Mouse (Mus musculus) hindbrain, embryonic 10.5 days (tissue): ENCODE data around the gene Spata13. TPM values are rescaled to one million over a fixed set of nuclear protein-coding genes. Genes with fewer than 3 reads are reported as not detected.

Source experiments
- DNase-seq: peaks from one replicate; pipeline ENCODE4 v3.0.0-alpha.2; 2017; ENCODE audit warnings: low spot score
- H3K27ac ChIP-seq: fragments of 300-500 bp; sonication (generic); 2 replicates; pipeline ENCODE4 v1.5.1; 2016; ENCODE audit warnings: mild to moderate bottlenecking, moderate library complexity
- H3K27me3 ChIP-seq: fragments of 300-500 bp; sonication (generic); 2 replicates; pipeline ENCODE4 v1.6.1; 2016; ENCODE audit warnings: mild to moderate bottlenecking; ENCODE audit not compliant: poor library complexity, insufficient read depth, severe bottlenecking
- H3K36me3 ChIP-seq: fragments of 300-500 bp; sonication (generic); 2 replicates; pipeline ENCODE4 v1.6.1; 2016; ENCODE audit warnings: mild to moderate bottlenecking, moderate library complexity
- H3K4me1 ChIP-seq: fragments of 300-500 bp; sonication (generic); replicated peaks from 2 replicates; pipeline ENCODE4 v1.6.1; 2016; ENCODE audit warnings: mild to moderate bottlenecking
- H3K4me3 ChIP-seq: fragments of 300-500 bp; sonication (generic); 2 replicates; pipeline ENCODE4 v1.5.1; 2016; ENCODE audit warnings: mild to moderate bottlenecking, moderate library complexity
- H3K9me3 ChIP-seq: fragments of 300-500 bp; sonication (generic); 2 replicates; pipeline ENCODE4 v1.6.1; 2016; ENCODE audit warnings: mild to moderate bottlenecking, moderate library complexity
- WGBS: fragments of 180-500 bp; shearing (Covaris S2); methylation state at CpG from one replicate; pipeline ENCODE4 v1.1.7; 2016; 5-methylcytosine and 5-hydroxymethylcytosine counted together
- polyA plus RNA-seq: library from polyadenylated mRNA; unstranded; fragments of >200 nt; fragmentation: Nextera tagmentation; extraction: Ambion mirVana; gene quantifications from 2 replicates; pipeline ENCODE4 v1.2.1, GENCODE M21; 2016

Gene Spata13
- polyA plus RNA-seq, 1 experiment from 2014 or later, result 56.7 TPM

DNA sequence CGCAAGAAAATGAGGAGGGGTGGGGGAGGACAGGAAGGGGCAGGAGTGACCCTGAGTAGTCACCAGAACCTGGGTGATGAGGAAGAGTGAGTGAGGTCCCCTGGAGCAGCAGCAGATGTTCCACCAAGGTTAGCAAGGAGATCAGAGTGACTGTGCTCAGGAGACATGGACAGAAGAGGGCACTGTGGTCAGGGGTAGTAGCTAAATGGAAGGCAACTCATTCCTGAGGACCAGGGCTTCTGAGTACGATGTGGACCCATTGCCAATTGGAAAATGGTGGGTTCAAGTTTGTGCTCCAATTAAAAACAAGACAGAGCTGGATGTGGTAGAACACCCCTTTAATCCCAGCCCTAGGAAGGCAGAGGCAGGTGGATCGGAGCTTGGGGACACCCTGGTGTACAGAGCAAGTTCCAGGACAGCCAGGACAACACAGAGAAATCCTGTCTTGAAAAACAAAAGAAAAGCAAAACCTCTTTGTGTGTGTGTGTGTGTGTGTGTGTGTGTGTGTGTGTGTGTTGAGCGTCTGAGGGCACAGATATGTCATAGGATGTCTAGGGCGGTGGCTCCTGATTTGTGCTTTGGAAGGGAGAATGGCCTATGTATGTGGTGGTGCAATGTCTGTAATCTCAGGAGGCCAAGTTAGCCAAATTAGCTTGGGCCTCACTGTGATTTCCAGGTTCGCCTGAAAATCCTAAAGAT, 77.9 kb downstream of the Spata13 start:
- H3K27me3 ChIP-seq, result no peaks in the 10 kb centered on the region
- no peaks in the 10 kb centered on the region for H3K9me3 ChIP-seq
- H3K4me1 ChIP-seq, result peaks cover 3% of the 10 kb centered on the region; the same call in 1 of the 2 replicates
- H3K4me3 ChIP-seq, result no peak overlapping the region
- 94% methylated on average over 6 of the region's 6 CpGs for WGBS
- H3K27ac ChIP-seq, result no peak overlapping the region
- no peak for DNase-seq
- H3K36me3 ChIP-seq, result peaks cover 95% of the 10 kb centered on the region

DNA sequence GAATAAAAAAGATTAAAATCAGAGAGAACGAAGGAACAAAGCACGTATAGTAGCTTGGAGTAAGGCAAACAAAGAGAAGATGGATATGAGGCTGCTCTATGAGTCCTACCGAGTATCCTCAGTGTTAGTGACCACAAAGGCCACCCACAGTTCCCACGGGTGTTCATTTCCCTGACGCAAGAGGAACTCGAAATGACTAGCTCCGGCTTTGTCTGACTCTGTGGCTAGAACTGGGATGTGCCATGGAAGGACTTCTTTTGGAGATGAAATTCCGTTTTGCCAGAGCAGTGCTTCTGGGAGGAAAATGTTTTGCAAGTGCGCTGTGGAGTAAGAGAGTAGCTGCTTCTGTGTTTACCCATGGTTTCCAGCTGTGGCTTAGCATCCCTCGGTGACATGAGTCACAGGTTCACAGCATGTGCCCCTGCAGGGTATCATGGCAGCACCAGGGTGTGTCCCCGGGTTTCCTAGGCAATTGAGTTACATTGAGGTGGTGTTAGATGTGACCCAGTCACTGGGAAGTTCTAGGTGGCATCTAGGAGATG, 78.6 kb downstream of the Spata13 start:
- H3K27me3 ChIP-seq, result no peaks in the 10 kb centered on the region
- no peak overlapping the region for H3K4me3 ChIP-seq
- peaks cover 91% of the 10 kb centered on the region for H3K36me3 ChIP-seq
- H3K27ac ChIP-seq, result no peak overlapping the region
- peaks cover 3% of the 10 kb centered on the region; the same call in 1 of the 2 replicates for H3K4me1 ChIP-seq
- 88% methylated on average over 11 of the region's 11 CpGs for WGBS
- no peaks in the 10 kb centered on the region for H3K9me3 ChIP-seq
- no peak for DNase-seq

DNA sequence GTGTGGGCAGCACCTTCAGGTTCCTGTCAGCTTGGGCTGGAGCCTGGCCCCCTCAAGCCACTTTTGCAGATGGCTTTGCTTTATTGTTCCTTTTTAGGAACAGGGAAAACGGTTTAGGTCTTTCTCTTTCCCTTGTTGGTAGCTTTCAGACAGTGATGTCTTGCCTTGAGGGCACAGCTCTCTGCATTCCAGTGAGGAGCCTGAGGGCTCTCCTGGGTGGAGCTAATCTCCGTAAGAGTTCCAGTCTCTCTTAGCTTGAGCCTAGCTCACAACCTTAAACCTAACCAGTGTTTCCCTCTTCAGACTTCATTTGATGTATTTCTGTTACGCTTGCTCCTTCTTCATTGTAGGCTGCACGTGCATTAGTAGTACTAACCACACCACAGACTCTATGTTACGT, 81.9 kb downstream of the Spata13 start:
- H3K36me3 ChIP-seq, result peaks cover 95% of the 10 kb centered on the region
- no peak overlapping the region for H3K4me3 ChIP-seq

DNA sequence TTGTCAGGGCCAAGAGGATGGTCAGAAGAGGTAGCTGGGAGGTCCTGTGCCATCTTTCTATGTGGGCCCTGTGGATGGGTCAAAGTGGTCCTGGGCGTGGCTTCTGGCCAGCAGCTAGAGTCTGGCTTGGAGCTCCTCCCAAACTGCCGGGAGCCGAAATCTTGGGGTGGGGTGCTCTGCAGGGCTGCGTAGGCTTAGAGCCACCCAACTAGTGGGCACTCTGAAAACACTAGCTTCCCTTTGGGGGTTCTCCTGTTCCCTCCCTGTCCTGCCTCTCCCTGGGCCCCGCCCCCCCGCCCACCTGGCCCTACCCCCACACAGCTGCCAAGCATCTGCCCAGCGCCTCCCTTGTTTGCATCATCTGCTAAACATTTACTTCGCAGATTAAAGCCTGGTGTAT, 87.5 kb downstream of the Spata13 start:
- Histone ChIP-seq H3K36me3 (peaks cover 72% of the 10 kb centered on the region), H3K27ac (no peak overlapping the region), H3K4me3 (no peak overlapping the region), H3K27me3 (no peaks in the 10 kb centered on the region), H3K4me1 (0 out of 2 replicates have a peak, but pooled peaks cover 3% of the 10 kb centered on the region), H3K9me3 (no peaks in the 10 kb centered on the region)
- WGBS, result 54% methylated on average over 8 of the region's 8 CpGs
- no peak for DNase-seq

More for the DNA sequence above, 81.9 kb downstream of the Spata13 start:
- H3K27me3 ChIP-seq, result no peaks in the 10 kb centered on the region
- 88% methylated on average over 5 of the region's 5 CpGs for WGBS
- H3K27ac ChIP-seq, result no peak overlapping the region
- DNase-seq, result no peak
- H3K9me3 ChIP-seq, result no peaks in the 10 kb centered on the region
- no peaks in the 10 kb centered on the region for H3K4me1 ChIP-seq

DNA sequence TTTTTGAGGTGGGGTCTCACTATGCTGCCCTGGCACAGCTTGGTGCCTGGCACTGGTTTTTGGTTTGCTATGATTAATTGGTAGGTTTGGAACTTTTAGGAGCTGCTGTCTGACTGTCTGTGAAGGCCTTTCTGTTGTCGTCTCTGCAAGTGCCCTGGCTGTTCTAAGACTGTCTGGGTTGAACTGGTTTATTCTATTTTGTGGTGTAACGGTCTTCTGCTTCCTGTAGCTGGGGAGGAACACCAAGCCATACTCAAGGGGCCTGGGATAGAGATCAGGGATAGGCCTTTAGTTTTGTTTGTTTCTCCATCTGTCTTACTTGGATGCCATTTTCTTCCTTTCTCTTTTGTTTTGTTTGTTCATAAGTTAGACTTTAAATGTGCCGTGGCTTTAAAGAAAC, 88.1 kb downstream of the Spata13 start:
- 86% methylated on average over 3 of the region's 3 CpGs for WGBS
- H3K4me1 ChIP-seq, result 0 out of 2 replicates have a peak, but pooled peaks cover 4% of the 10 kb centered on the region
- no peak overlapping the region for H3K4me3 ChIP-seq
- H3K9me3 ChIP-seq, result no peaks in the 10 kb centered on the region
- peaks cover 72% of the 10 kb centered on the region for H3K36me3 ChIP-seq
- DNase-seq, result no peak
- no peaks in the 10 kb centered on the region for H3K27me3 ChIP-seq
- H3K27ac ChIP-seq, result no peak overlapping the region

DNA sequence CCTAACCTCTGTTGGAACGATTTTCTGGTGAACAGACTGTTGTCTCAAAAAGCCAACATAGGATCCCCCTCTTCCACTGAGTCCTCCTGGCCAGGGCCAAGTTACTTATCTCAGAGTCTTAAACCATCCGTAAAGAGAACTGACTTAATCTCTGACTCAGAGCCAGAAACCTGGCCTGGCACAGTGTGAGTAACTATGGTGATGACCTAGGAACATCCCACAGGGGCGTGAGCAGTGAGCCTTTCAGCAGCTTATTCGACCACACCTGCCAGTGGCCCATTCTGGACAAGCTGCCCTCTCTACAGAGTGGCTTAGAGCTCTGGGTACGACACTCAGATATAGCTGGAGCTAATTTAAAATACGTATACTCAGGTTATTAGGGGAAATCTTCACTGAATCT, 92.3 kb downstream of the Spata13 start:
- H3K36me3 ChIP-seq, result peaks cover 77% of the 10 kb centered on the region
- no peak for DNase-seq
- 0 out of 2 replicates have a peak, but pooled peaks cover 6% of the 10 kb centered on the region for H3K4me1 ChIP-seq
- no peak overlapping the region for H3K4me3 ChIP-seq
- no peak overlapping the region for H3K27ac ChIP-seq
- no peaks in the 10 kb centered on the region for H3K27me3 ChIP-seq
- H3K9me3 ChIP-seq, result no peaks in the 10 kb centered on the region
- 80% methylated on average over 6 of the region's 6 CpGs for WGBS

DNA sequence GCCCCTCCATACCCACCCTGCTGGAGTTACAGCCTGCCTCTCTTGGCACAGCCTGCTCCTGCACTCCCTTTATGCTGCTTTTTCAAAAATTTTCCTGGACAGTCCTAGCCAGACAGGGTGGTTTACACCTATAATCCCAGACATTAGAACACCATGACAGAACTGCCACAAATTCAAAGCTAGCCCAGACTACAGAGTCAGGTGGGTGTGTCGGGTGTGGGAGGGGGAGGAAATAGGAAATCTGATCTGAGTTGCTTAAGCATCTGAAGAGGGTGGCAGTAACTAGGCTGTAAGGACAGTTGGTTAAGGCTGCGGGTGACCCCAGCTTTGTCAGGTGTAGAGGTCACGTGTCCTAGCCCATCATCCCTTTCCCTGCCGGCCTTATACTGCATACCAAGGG, 93.3 kb downstream of the Spata13 start:
- no peaks in the 10 kb centered on the region for H3K27me3 ChIP-seq
- H3K36me3 ChIP-seq, result peaks cover 69% of the 10 kb centered on the region
- H3K4me3 ChIP-seq, result no peak overlapping the region
- H3K27ac ChIP-seq, result no peak overlapping the region
- H3K9me3 ChIP-seq, result no peaks in the 10 kb centered on the region
- WGBS, result 82% methylated on average over 4 of the region's 4 CpGs
- H3K4me1 ChIP-seq, result peaks cover 8% of the 10 kb centered on the region
- DNase-seq, result no peak

DNA sequence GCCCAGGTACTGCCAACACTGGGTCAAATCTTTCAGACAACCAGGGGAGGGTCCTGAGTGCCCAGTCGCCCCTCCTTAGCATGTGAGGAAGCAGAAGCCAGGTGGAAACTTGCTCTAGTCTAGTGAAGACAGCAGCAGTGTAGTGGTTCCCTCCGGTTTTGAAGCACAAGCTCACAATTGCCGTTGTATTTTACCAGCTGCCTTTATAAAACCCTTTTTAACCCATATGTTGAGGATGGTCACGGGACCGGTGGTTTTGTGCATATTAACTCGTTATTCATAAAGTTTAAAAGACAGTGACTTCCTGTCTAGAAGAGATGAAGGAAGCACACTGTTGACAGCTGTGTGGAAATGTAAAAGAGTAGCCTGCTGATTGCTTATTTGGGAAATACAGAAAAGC, 98.3 kb downstream of the Spata13 start:
- no peaks in the 10 kb centered on the region for H3K27me3 ChIP-seq
- WGBS, result 68% methylated on average over 6 of the region's 6 CpGs
- H3K27ac ChIP-seq, result no peak overlapping the region
- H3K4me3 ChIP-seq, result no peak overlapping the region
- peaks cover 52% of the 10 kb centered on the region for H3K36me3 ChIP-seq
- DNase-seq, result no peak
- no peaks in the 10 kb centered on the region for H3K9me3 ChIP-seq
- peaks cover 51% of the 10 kb centered on the region for H3K4me1 ChIP-seq

DNA sequence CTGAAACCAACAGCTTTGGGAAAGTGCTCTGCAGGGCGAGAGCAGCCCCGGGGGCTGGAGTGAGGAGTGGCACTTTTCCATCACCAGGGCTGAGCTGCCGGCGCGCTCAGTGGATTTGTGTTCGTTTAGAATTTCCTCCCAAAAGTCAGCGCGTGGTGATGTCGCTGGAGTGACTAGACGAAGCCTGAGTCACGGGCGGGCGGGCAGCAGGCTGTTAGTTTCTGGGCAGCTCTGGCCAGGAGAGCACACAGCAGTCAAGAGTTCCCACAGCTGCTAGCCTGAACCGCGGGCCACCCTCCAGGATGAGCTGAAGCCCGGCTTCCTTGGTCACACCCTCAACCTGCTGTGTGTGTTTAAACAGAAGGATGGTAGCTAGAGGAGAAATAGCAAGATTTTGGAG, 99.0 kb downstream of the Spata13 start:
- DNase-seq, result peak; percentile 28
- Histone ChIP-seq H3K36me3 (peaks cover 44% of the 10 kb centered on the region), H3K9me3 (no peaks in the 10 kb centered on the region), H3K27ac (peak overlapping the region; percentile 70), H3K4me1 (peaks cover 58% of the 10 kb centered on the region), H3K4me3 (0 out of 2 replicates have a peak overlapping the region, but pooled peaks have one; percentile 14), H3K27me3 (no peaks in the 10 kb centered on the region)
- WGBS, result 18% methylated on average over 16 of the region's 16 CpGs

DNA sequence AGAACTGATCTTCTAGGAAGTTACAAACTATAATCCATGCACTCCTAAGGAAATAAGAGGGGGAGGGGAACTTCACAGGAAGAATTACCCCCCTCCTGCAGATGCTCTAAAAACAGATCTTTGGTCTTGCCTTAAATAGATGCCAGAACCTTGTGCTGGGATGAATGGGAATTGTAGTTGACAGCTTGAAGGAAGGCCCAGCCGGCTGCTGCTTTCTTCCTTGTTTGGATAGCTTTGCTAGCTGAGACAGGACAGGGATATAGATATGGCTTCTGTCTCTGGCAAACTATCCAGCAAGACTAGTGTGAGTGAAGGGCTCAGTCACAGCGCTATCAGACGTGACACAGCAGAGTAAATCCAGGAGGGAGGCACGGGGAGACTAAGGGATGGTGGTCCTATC, 99.9 kb downstream of the Spata13 start:
- Histone ChIP-seq H3K27ac (peak overlapping the region; percentile 70; the same call in 1 of the 2 replicates), H3K4me1 (peaks cover 67% of the 10 kb centered on the region), H3K27me3 (no peaks in the 10 kb centered on the region), H3K36me3 (peaks cover 39% of the 10 kb centered on the region), H3K9me3 (no peaks in the 10 kb centered on the region), H3K4me3 (no peak overlapping the region)
- no peak for DNase-seq
- 48% methylated on average over 4 of the region's 4 CpGs for WGBS

DNA sequence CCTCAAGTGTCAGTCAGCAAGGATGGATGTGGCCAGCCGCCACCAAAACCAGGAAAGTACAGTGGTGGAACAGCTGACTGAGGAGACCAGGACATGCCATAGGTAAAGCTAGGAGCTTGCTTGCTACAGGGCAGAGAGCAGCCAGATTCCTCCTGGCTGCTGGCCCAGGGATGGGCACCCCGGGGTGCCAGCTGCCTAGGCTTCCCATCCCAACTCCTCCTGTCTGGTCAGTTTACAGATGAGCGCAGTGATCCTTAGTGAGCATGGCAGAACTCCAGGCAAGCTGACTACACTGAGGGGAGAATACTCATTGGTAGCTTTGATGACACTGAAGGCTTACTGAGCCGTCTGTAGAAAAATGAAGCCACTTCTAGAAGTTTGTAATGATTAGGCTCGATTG, 101.4 kb downstream of the Spata13 start:
- no peak for DNase-seq
- WGBS, result 63% methylated on average over 5 of the region's 5 CpGs
- Histone ChIP-seq H3K27ac (peak overlapping the region; percentile 26; the same call in 1 of the 2 replicates), H3K9me3 (no peaks in the 10 kb centered on the region), H3K36me3 (peaks cover 27% of the 10 kb centered on the region), H3K4me1 (peaks cover 78% of the 10 kb centered on the region), H3K27me3 (no peaks in the 10 kb centered on the region), H3K4me3 (no peak overlapping the region)

DNA sequence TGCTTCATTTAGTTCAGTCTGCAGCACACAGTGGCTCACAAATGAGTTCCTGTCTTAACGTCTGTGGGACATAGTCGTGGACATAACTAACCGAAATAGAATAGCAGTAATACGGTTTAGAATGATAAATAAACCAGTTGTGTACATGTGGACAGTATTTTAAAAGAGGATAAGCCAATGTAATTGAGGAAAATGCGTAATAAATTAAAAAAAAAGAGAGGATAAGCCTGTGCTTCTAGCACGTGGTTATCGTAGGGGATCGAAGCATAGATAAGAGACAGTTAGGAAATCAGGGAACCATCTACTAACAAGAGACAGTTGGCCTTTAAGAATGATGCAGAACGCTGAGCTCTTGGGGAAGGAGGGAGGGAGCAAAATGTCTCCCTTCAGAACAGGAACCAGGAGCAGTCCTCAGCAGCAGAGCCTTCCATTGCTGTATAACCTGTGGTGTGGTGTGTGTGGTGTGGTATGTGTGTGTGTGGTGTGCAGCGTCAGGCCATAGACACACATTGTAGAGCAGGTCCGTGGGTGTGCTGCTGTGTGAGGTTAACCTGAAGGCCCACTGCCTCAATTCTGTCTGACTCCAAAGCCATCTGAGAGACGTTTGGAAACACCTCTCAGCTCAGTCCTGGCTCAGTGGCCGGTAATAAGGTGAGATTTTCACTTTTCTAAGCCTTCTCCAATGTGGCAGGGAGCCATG, 102.2 kb downstream of the Spata13 start:
- Histone ChIP-seq H3K36me3 (peaks cover 27% of the 10 kb centered on the region), H3K4me1 (peaks cover 80% of the 10 kb centered on the region), H3K27me3 (no peaks in the 10 kb centered on the region), H3K4me3 (no peak overlapping the region), H3K27ac (peak overlapping the region; percentile 86), H3K9me3 (no peaks in the 10 kb centered on the region)
- no peak for DNase-seq
- WGBS, result 62% methylated on average over 13 of the region's 13 CpGs

DNA sequence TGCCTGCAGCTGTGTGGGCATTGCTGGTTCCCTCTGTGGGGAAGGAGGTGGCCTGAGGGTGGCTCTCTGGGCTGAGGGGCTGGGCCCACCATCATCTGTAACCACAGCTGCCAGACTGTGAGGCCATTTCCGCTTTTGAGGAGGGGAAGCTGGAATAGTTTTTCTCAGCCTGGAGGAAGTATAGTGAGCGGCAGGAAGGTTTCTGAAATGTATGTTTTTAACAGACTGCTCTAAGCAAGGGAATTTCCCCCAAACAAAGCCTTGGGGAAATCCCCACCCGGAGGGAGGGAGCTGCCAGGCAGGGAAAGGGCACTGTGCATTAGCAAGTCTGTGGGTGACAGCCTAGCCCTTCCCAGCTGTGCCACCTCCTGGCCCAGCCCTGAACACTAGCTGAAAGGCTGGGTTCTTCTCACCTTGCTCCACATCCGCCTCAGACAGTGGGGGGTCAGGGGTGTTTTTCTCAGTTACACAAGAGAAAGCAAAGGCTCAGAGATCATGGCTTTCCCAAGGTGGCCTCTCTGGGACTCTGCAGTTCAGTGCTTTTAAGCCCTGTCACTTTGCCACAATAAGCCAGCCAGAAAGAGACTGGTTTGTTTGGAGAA, 102.9 kb downstream of the Spata13 start:
- peak; percentile 41 for DNase-seq
- no peaks in the 10 kb centered on the region for H3K9me3 ChIP-seq
- peaks cover 31% of the 10 kb centered on the region for H3K36me3 ChIP-seq
- H3K27ac ChIP-seq, result peak overlapping the region; percentile 86
- no peaks in the 10 kb centered on the region for H3K27me3 ChIP-seq
- 5% methylated on average over 4 of the region's 4 CpGs for WGBS
- peak overlapping the region; percentile 21; the same call in 1 of the 2 replicates for H3K4me3 ChIP-seq
- peaks cover 80% of the 10 kb centered on the region for H3K4me1 ChIP-seq
